Mouse (Mus musculus) macrophage (primary cell): ENCODE results near the gene Coro7. TPM values are rescaled to one million over a fixed set of nuclear protein-coding genes. Genes with fewer than 3 reads are reported as not detected.

ENCODE experiments used
- polyA plus RNA-seq: library from polyadenylated mRNA; stranded (reverse); fragments of 250-400 nt; gene quantifications from 3 replicates; pipeline ENCODE4 v1.2.4, GENCODE M21; 2018; ENCODE audit warnings: inconsistent platforms

The Coro7 gene
- polyA plus RNA-seq, 1 experiment from 2014 or later, result 137 TPM

Other genes with a start within 250 kb of the Coro7 start
- gene Srl, start 138.0 kb downstream of the Coro7 start, polyA plus RNA-seq, result 2.2 to 3.0 TPM (median 2.2 TPM) in 3 replicates
- 3.3 to 7.1 TPM (median 4.0 TPM) in 3 replicates for gene Tfap4, start 119.9 kb downstream of the Coro7 start, polyA plus RNA-seq
- 0.06 to 0.16 TPM in 2 of 3 replicates, not detected in the other for gene Glis2, start 85.1 kb downstream of the Coro7 start, polyA plus RNA-seq
- 9.7 to 39.5 TPM (median 23.6 TPM) in 3 replicates for gene Pam16, start 54.8 kb downstream of the Coro7 start, polyA plus RNA-seq
- gene Vasn, start 39.8 kb downstream of the Coro7 start, polyA plus RNA-seq, result 0.07 TPM in 1 of 3 replicates, not detected in the others
- 19.8 to 43.8 TPM (median 25.5 TPM) in 3 replicates for gene Dnaja3, start 39.8 kb downstream of the Coro7 start, polyA plus RNA-seq
- gene Nmral1, start 39.6 kb upstream of the Coro7 start, polyA plus RNA-seq, result 6.3 to 20.4 TPM (median 15.6 TPM) in 3 replicates
- 195 to 303 TPM (median 234 TPM) in 3 replicates for gene Hmox2, start 46.6 kb upstream of the Coro7 start, polyA plus RNA-seq
- 15.0 to 29.2 TPM (median 20.4 TPM) in 3 replicates for gene Cdip1, start 110.5 kb upstream of the Coro7 start, polyA plus RNA-seq
- 0.16 TPM in 1 of 3 replicates, not detected in the others for gene 4930562C15Rik, start 155.6 kb upstream of the Coro7 start, polyA plus RNA-seq
- 64.4 to 75.7 TPM (median 71.8 TPM) in 3 replicates for gene Ubald1, start 200.5 kb upstream of the Coro7 start, polyA plus RNA-seq
- gene Mgrn1, start 206.5 kb upstream of the Coro7 start, polyA plus RNA-seq, result 62.2 to 84.4 TPM (median 68.4 TPM) in 3 replicates